In the genomic region with DNA sequence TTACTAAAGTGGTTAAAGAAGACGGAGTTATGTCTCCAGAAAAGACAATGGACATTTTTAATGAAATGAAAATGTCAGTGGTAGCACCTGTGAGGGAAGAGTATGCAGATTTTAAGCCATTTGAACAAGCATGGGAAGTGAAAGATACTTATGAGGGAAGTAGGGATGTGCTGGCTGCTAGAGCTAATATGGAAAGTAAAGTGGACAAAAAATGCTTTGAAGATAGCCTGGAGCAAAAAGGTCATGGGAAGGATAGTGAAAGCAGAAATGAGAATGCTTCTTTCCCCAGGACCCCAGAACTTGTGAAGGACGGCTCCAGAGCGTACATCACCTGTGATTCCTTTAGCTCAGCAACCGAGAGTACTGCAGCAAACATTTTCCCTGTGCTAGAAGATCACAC, we compare ENCODE assay signal across 25 mouse cellular contexts.
"Had no signal": no experiment of that assay in that cellular context is flagged by ENCODE, and none has a peak within 500 bp of the region (broad histone marks: within the 10 kb centered on the region; RNA-seq: fewer than 3 reads in every experiment).

No protein-coding gene starts in this region.

- H3K27ac ChIP-seq: heart, embryonic 10.5 days; hindbrain, embryonic 13.5 days; hindbrain, embryonic 15.5 days; hindbrain, postnatal 0 days; kidney, embryonic 15.5 days; kidney, postnatal 0 days; limb, embryonic 13.5 days; limb, embryonic 15.5 days; liver, embryonic 12.5 days; liver, embryonic 14.5 days had no signal

- H3K4me3 ChIP-seq: heart, embryonic 10.5 days; heart, embryonic 12.5 days; hindbrain, embryonic 13.5 days; hindbrain, embryonic 15.5 days; kidney, embryonic 15.5 days; limb, embryonic 13.5 days; limb, embryonic 15.5 days; liver, embryonic 12.5 days had no signal

- DNase-seq: gastrocnemius, postnatal 10 days; gastrocnemius, postnatal 25 days; heart, adult 18-20 months; heart, postnatal 10 days; heart, postnatal 36 days; kidney, adult 11 months; kidney, adult 2 months; kidney, adult 9 months; kidney, postnatal 14 days; kidney, postnatal 36 days; layer of hippocampus, adult 9-11 months; layer of hippocampus, postnatal 36 days; left cerebral cortex, postnatal 4 days had no signal

- ATAC-seq: hindbrain, postnatal 0 days; intestine, embryonic 16.5 days; liver, embryonic 12.5 days had no signal

- H3K4me1 ChIP-seq: heart, embryonic 10.5 days; limb, embryonic 13.5 days; limb, embryonic 15.5 days; liver, embryonic 12.5 days had no signal
